Mouse (Mus musculus) midbrain, postnatal 0 days (tissue): ENCODE results near the gene Cx3cr1. TPM values are rescaled to one million over a fixed set of nuclear protein-coding genes. Genes with fewer than 3 reads are reported as not detected.

Experiments
- ATAC-seq: fragments of 200-750 bp; cut with Nextera tagmentation; 2 replicates; pipeline ENCODE4 v1.8.0; 2017; ENCODE audit warnings: moderate number of reproducible peaks, mild to moderate bottlenecking, moderate TSS enrichment, moderate library complexity; ENCODE audit not compliant: low FRiP score
- DNase-seq: peaks from one replicate; pipeline ENCODE4 v3.0.0-alpha.2; 2015; ENCODE audit warnings: low spot score
- H3K27ac ChIP-seq: fragments of 300-500 bp; sonication (generic); 2 replicates; pipeline ENCODE4 v1.5.1; 2014; ENCODE audit warnings: low read depth, mild to moderate bottlenecking, low read length, mixed read lengths
- H3K27me3 ChIP-seq: fragments of 300-500 bp; sonication (generic); 2 replicates; pipeline ENCODE4 v1.6.1; 2014; ENCODE audit warnings: low read length, control low read depth, mixed read lengths; ENCODE audit not compliant: insufficient read depth
- H3K36me3 ChIP-seq: fragments of 300-500 bp; sonication (generic); 2 replicates; pipeline ENCODE4 v1.6.1; 2014; ENCODE audit warnings: low read length, control low read depth, mixed read lengths; ENCODE audit not compliant: insufficient read depth
- H3K4me1 ChIP-seq: fragments of 300-500 bp; sonication (generic); 2 replicates; pipeline ENCODE4 v1.6.1; 2014; ENCODE audit warnings: mild to moderate bottlenecking, control low read depth, antibody characterized with exemption, low read length, mixed read lengths; ENCODE audit not compliant: insufficient read depth
- H3K4me2 ChIP-seq: fragments of 300-500 bp; sonication (generic); 2 replicates; pipeline ENCODE4 v1.6.1; 2014; ENCODE audit warnings: low read depth, mild to moderate bottlenecking, low read length, mixed read lengths; ENCODE audit not compliant: poor library complexity, severe bottlenecking
- H3K4me3 ChIP-seq: fragments of 300-500 bp; sonication (generic); 2 replicates; pipeline ENCODE4 v1.5.1; 2014; ENCODE audit warnings: low read depth, mild to moderate bottlenecking, low read length, moderate library complexity
- H3K9ac ChIP-seq: fragments of 300-500 bp; sonication (generic); replicated peaks from 2 replicates; pipeline ENCODE4 v1.6.1; 2014; ENCODE audit warnings: mild to moderate bottlenecking, low read length, moderate library complexity, mixed read lengths; ENCODE audit not compliant: poor library complexity, severe bottlenecking
- H3K9me3 ChIP-seq: fragments of 300-500 bp; sonication (generic); 2 replicates; pipeline ENCODE4 v1.6.1; 2016; ENCODE audit warnings: low read length, control low read depth
- CTCF ChIP-seq: IDR thresholded peaks from 2 replicates; pipeline ENCODE4 v1.5.1; 2016; ENCODE audit warnings: antibody characterized with exemption, mild to moderate bottlenecking
- WGBS: fragments of 180-500 bp; shearing (Covaris S2); extraction: QIAGEN DNeasy Blood & Tissue Kit; methylation state at CpG from one replicate; pipeline ENCODE4 v1.1.7; 2014; 5-methylcytosine and 5-hydroxymethylcytosine counted together
- polyA plus RNA-seq: library from polyadenylated mRNA; unstranded; fragments of >200 nt; fragmentation: Nextera tagmentation; extraction: Ambion mirVana; gene quantifications from 2 replicates; pipeline ENCODE4 v1.2.1, GENCODE M21; 2015
- total RNA-seq: library from RNA; depleted of rRNA; stranded (reverse); fragments of >200 nt; gene quantifications from 2 replicates; pipeline ENCODE4 v1.2.3, GENCODE M21; 2014

Gene Cx3cr1
- total and polyA plus RNA-seq, 2 experiments from 2014 or later, result 9.0 to 19.3 TPM

DNA sequence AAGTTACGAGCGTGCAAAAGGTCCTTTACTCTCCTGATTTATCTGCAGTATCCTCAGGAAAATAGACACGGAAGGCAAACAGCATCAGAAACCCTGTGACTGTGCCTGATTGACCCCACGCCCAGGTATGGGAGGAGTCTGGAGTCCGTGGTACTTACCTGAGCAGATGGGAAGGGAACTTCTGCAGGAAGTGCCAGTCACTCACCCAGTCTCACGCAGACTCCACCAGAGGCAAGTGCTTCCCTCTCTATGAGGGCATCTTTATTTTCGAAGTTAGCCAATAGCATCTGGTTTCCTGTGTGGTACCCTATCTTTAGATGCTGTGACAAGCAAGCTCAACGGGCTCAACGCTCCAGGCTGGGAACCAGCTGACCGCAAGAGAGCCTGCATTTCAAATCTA lies 1.6 kb downstream of the Cx3cr1 start:
- TF ChIP-seq CTCF, result no peak
- H3K4me3 ChIP-seq, result no peak overlapping the region
- no peaks in the 10 kb centered on the region for H3K9me3 ChIP-seq
- no peaks in the 10 kb centered on the region for H3K36me3 ChIP-seq
- DNase-seq (no peak), ATAC-seq (no peak)
- H3K4me1 ChIP-seq, result no peaks in the 10 kb centered on the region
- H3K4me2 ChIP-seq, result no peak overlapping the region
- 70% methylated on average over 10 of the region's 10 CpGs for WGBS
- no peaks in the 10 kb centered on the region for H3K27me3 ChIP-seq
- no peak overlapping the region for H3K9ac ChIP-seq
- H3K27ac ChIP-seq, result no peak overlapping the region

DNA sequence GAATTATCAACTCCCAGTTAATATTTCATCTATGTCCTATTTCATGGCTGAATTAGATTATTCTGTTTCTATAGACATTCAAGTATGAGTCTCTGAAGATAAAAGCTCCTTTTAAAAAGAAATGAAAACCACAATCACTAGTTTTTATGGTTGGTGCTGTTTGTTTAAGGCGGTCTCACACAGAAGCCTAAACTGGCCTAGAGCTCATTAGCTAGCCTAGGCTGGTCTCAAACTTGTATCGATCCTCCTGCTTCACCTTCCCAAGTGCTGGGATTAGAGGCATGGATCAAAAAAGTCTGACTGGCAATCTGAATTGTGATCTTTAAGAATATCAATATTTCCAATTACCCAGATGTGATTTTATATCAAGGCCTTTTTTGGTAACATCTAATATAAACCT lies 2.1 kb downstream of the Cx3cr1 start:
- TF ChIP-seq CTCF, result no peak
- no peak overlapping the region for H3K9ac ChIP-seq
- 86% methylated on average over 2 of the region's 2 CpGs for WGBS
- no peaks in the 10 kb centered on the region for H3K36me3 ChIP-seq
- ATAC-seq (no peak), DNase-seq (no peak)
- H3K4me3 ChIP-seq, result no peak overlapping the region
- no peaks in the 10 kb centered on the region for H3K9me3 ChIP-seq
- no peak overlapping the region for H3K27ac ChIP-seq
- H3K4me1 ChIP-seq, result no peaks in the 10 kb centered on the region
- H3K4me2 ChIP-seq, result no peak overlapping the region
- H3K27me3 ChIP-seq, result no peaks in the 10 kb centered on the region

DNA sequence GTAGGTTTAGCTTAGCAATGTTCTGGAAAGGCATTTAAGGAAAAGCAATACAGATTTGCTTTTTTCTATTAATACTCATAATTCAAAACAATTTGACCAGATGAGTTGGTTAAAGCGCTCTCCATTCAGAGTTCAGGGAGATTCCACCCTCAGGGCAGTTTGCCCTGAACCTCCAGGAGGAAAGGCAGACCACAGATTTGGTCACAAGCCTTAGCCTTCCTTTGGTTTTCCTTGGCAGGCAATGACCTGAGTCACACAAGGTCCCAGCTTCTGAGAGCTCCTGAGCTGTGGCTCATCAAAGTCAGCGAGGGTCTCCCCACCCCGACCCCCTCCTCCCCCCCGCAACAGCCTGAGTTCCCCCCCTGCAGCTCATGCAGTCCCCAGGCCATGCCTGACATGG lies 5.4 kb downstream of the Cx3cr1 start:
- Histone ChIP-seq H3K27me3 (no peaks in the 10 kb centered on the region), H3K27ac (no peak overlapping the region), H3K4me3 (no peak overlapping the region), H3K4me1 (no peaks in the 10 kb centered on the region), H3K9ac (no peak overlapping the region), H3K9me3 (no peaks in the 10 kb centered on the region), H3K36me3 (no peaks in the 10 kb centered on the region), H3K4me2 (no peak overlapping the region)
- ATAC-seq, result no peak
- no peak for TF ChIP-seq CTCF
- DNase-seq, result no peak
- 86% methylated on average over 4 of the region's 4 CpGs for WGBS

DNA sequence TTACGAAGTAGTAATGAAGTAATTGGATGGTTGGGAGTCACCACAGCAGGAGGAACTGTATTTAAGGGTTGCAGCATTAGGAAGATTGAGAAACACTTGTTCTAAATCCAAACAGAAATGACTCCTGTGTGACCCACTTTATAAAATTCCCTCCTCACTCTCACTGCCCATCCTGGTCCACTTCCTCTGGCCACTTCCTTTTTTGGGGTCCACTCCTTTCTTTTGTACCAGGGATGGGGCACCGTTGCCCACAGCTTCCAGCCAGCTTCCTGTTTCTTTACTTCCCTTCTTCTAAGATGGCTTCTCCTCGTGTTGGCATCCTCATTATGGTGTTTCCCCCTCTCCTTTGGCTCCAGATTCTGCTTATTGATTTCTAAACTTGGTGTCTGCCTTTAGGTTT lies 10.9 kb downstream of the Cx3cr1 start:
- Histone ChIP-seq H3K36me3 (no peaks in the 10 kb centered on the region), H3K27ac (no peak overlapping the region), H3K9ac (no peak overlapping the region), H3K4me3 (no peak overlapping the region), H3K9me3 (no peaks in the 10 kb centered on the region), H3K4me2 (no peak overlapping the region), H3K4me1 (no peaks in the 10 kb centered on the region), H3K27me3 (no peaks in the 10 kb centered on the region)
- 79% methylated on average over 3 of the region's 3 CpGs for WGBS
- ATAC-seq (no peak), DNase-seq (no peak)
- no peak for TF ChIP-seq CTCF

DNA sequence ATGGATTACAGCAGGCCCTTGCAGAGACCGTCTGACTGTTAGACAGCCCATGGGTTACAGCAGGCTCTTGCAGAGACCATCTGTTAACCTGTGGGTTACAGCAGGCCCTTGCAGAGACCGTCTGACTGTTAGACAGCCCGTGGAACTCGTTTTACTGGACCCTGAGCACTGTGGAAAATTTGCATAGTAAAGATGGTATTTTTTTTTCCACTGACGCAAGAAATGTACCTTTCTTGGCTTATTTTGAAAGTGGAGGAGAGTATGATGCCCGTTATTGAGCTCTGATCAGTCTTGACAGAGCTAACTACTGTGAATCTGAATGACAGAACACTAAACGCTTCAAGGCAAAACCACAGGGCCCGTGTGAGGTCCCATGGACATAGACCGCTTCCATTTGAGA lies 13.5 kb downstream of the Cx3cr1 start:
- Histone ChIP-seq H3K4me3 (no peak overlapping the region), H3K27ac (no peak overlapping the region), H3K9ac (no peak overlapping the region), H3K36me3 (no peaks in the 10 kb centered on the region), H3K4me1 (no peaks in the 10 kb centered on the region), H3K9me3 (no peaks in the 10 kb centered on the region), H3K4me2 (no peak overlapping the region), H3K27me3 (no peaks in the 10 kb centered on the region)
- TF ChIP-seq CTCF, result no peak
- DNase-seq, result no peak
- 82% methylated on average over 9 of the region's 9 CpGs for WGBS
- no peak for ATAC-seq

DNA sequence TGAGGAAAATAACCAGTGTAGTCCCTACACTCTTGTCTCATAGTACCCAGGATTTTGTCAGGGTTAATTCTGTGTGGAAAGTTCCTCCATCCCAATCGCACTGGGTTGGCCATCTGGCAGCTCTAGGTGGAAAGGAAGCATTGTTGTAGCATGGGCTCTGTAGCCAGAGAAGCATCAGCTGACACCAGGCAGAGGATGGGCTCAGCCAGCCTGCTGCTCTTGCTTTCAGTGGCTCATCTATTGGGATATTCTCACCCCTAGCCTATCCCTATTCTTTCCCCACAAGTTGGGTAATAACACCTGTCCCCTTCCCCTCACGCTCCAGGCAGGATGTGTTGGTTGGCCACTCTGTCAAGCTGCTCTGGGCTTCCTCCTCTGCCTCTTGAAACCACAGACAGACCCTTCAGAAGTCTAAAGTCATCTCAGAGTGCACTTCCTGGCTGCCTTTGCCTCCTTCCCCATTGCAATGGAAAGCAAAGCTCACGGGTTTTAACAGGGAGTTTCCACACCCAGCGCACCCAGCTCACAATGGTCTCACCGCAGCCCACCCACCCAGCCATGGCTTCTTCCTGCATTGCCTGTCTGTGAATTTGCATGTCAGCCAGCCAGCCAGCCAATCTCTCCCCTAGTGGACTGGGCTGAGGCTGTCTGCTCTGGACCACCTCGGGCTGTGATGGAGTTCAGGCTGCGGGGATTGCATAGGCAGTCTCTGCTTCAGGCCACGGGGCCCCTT lies 15.0 kb downstream of the Cx3cr1 start:
- Histone ChIP-seq H3K9ac (no peak overlapping the region), H3K4me1 (no peaks in the 10 kb centered on the region), H3K27ac (no peak overlapping the region), H3K4me2 (no peak overlapping the region), H3K36me3 (no peaks in the 10 kb centered on the region), H3K9me3 (no peaks in the 10 kb centered on the region), H3K4me3 (no peak overlapping the region), H3K27me3 (no peaks in the 10 kb centered on the region)
- DNase-seq (no peak), ATAC-seq (no peak)
- no peak for TF ChIP-seq CTCF
- WGBS, result 38% methylated on average over 8 of the region's 8 CpGs
